Mouse (Mus musculus): ENCODE measurements around the gene Stambp. TPM values are rescaled to one million over a fixed set of nuclear protein-coding genes. Genes with fewer than 3 reads are reported as not detected.

Stambp gene
- total RNA-seq, 1 experiment = 2.0 TPM

DNA sequence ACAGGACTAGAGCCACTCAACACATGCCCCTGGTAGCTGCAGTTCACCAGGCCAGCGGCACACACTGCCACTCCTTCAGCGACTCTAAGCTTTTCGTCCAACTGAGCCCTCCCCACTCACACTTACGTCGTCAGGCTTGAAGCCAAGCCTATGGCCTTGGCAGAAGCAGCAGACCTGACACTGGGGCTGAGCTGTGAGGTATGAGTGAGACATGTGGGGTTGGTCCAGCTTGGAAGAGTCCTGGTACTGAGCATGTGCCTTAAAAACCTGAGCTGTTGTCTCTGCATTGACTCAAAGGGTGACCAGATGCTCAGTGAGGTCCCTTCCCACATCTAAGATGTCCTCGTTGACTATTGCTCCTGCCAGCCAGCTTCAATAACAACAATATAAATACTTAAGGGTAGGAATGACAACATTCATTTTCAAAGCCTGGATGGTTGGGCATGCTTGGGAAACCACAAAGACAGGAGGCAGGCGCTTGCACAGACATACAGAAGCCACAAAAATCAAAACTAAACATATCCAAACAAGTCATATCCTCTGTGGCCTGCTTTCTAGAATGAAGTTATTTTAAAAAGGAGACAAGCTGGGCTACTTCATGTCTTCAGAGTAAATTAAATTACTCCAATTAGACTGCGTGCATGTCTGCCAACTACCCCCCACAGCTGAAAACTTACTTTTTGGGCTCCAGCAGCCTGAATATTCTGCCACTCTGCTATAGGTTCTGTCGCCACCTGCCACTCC, 76.3 kb downstream of the Stambp start:
- no peak overlapping the region for H3K9ac ChIP-seq (ENCODE audit: insufficient read depth, low read depth, low read length, poor library complexity, severe bottlenecking)
- no peaks in the 10 kb centered on the region for H3K4me1 ChIP-seq (ENCODE audit: control insufficient read depth in 2 of 2, insufficient read depth in 2 of 2, low read length in 2 of 2, poor library complexity in 1 of 2)
- DNase-seq (ENCODE audit: low read depth, low spot score) = no peak
- H3K9me3 ChIP-seq (ENCODE audit: control insufficient read depth, insufficient read depth, low read depth, low read length) = no peaks in the 10 kb centered on the region
- no peak overlapping the region for H3K4me3 ChIP-seq (ENCODE audit: insufficient read depth in 1 of 2, low read depth in 1 of 2, low read length in 2 of 2, poor library complexity in 1 of 2, severe bottlenecking in 1 of 2)
- no peak overlapping the region for H3K27ac ChIP-seq (ENCODE audit: insufficient read depth, low read depth, low read length, poor library complexity, severe bottlenecking)
- in situ Hi-C loops (cut with MboI; ENCODE audit: low sequenced_read_pairs in 2 of 2, unreplicated experiment in 2 of 2) = loop anchor here in 1 of 2 experiments (10.0 kb wide), 1 partner anchor 141 kb away; no protein-coding TSS in a partner anchor
- H3K36me3 ChIP-seq (ENCODE audit: control insufficient read depth, insufficient read depth, low read length, poor library complexity, severe bottlenecking) = no peaks in the 10 kb centered on the region
- no peak for TF ChIP-seq MAFK (IDR thresholded peaks at IDR 0.05; ENCODE audit: insufficient read depth, low read depth, low read length)
- no peak for TF ChIP-seq ZNF384 (IDR thresholded peaks at IDR 0.05; ENCODE audit: low read depth, low read length)
- no peak for TF ChIP-seq CHD2 (IDR thresholded peaks at IDR 0.05; ENCODE audit: low read depth, low read length)
- no peak for TF ChIP-seq ZC3H11A (IDR thresholded peaks at IDR 0.05; ENCODE audit: borderline replicate concordance, low read depth, low read length)
- no peak for TF ChIP-seq HCFC1 (IDR thresholded peaks at IDR 0.05; ENCODE audit: borderline replicate concordance, insufficient read depth, low read length)

Other genes starting within 250 kb of the Stambp start
- gene Mthfd2, start 246.8 kb downstream of the Stambp start, total RNA-seq (2012; rRNA removed) = 73.0 and 80.4 TPM in 2 replicates
- gene Mob1a, start 246.7 kb downstream of the Stambp start, total RNA-seq (2012; rRNA removed) = 32.9 and 53.4 TPM in 2 replicates
- 13.1 and 24.5 TPM in 2 replicates for gene Bola3, start 223.6 kb downstream of the Stambp start, total RNA-seq (2012; rRNA removed)
- gene Tet3, start 113.6 kb downstream of the Stambp start, total RNA-seq (2012; rRNA removed) = 5.1 and 6.0 TPM in 2 replicates
- gene Dguok, start 65.8 kb downstream of the Stambp start, total RNA-seq (2012; rRNA removed) = 21.4 and 21.9 TPM in 2 replicates
- 1.6 and 6.6 TPM in 2 replicates for gene Actg2, start 36.5 kb downstream of the Stambp start, total RNA-seq (2012; rRNA removed)
- not detected in 2 replicates for gene Clec4f, start 83.5 kb upstream of the Stambp start, total RNA-seq (2012; rRNA removed)
- gene Cd207, start 105.1 kb upstream of the Stambp start, total RNA-seq (2012; rRNA removed) = not detected in 2 replicates
- gene Vax2, start 138.5 kb upstream of the Stambp start, total RNA-seq (2012; rRNA removed) = 0.69 and 2.1 TPM in 2 replicates
- not detected in 2 replicates for gene Atp6v1b1, start 170.3 kb upstream of the Stambp start, total RNA-seq (2012; rRNA removed)
- gene Ankrd53, start 189.9 kb upstream of the Stambp start, total RNA-seq (2012; rRNA removed) = 0.16 and 0.18 TPM in 2 replicates
- gene Tex261, start 203.1 kb upstream of the Stambp start, total RNA-seq (2012; rRNA removed) = 61.6 and 70.9 TPM in 2 replicates
- gene Nagk, start 222.3 kb upstream of the Stambp start, total RNA-seq (2012; rRNA removed) = 18.0 and 22.2 TPM in 2 replicates

Measured in ES-E14 (cell line).